Mouse (Mus musculus): ENCODE measurements around the gene Tmf1.

DNA sequence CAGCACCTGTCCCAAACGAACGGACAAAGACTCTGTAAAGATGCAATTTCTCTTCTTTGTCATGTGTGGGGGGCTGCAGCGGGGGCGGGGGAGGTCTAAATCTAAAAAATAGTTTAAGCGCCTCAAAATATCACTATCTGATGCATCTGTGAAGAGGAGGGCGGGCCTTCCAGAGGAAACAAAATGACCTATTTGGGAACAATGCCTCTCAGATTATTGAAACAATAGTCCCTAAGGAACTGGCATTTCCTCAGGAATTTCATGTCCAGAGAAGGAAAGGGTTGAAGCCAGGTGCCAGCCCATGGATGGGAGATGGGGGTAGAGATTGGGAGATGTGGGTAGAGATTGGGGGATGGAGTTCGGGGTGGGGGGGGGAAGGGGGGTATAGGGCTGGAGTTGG lies 37.1 kb downstream of the Tmf1 start:
- TF ChIP-seq ZMIZ1 (IDR thresholded peaks at IDR 0.05; ENCODE audit: low read depth, low read length) (no peak), EP300 (IDR thresholded peaks at IDR 0.05; ENCODE audit: low read depth in 1 of 2, low read length in 2 of 2) (no peak), ZKSCAN1 (IDR thresholded peaks at IDR 0.05; ENCODE audit: low read depth, low read length) (no peak), POLR2AphosphoS2 (IDR thresholded peaks at IDR 0.05; ENCODE audit: low read length) (no peak), CTCF (IDR thresholded peaks at IDR 0.05 in 2 of 3, conservative IDR thresholded peaks at IDR 0.05 in 1 of 3; ENCODE audit: control insufficient read depth in 1 of 3, insufficient read depth in 1 of 3, low read depth in 2 of 3, low read length in 3 of 3, poor library complexity in 1 of 3, severe bottlenecking in 1 of 3) (no peak), TAL1 (IDR thresholded peaks at IDR 0.05; ENCODE audit: low read length) (no peak), POLR2A (IDR thresholded peaks at IDR 0.05; ENCODE audit: control insufficient read depth in 1 of 2, insufficient read depth in 1 of 2, low read depth in 1 of 2, low read length in 2 of 2, poor library complexity in 1 of 2) (no peak), MEF2A (IDR thresholded peaks at IDR 0.05; ENCODE audit: extremely low read depth, insufficient replicate concordance, low read depth, low read length, poor library complexity, severe bottlenecking) (no peak), SMC3 (IDR thresholded peaks at IDR 0.05; ENCODE audit: low read depth, low read length) (no peak), CHD1 (IDR thresholded peaks at IDR 0.05; ENCODE audit: low read depth, low read length) (no peak), SIN3A (IDR thresholded peaks at IDR 0.05; ENCODE audit: low read length) (no peak), POLR2AphosphoS5 (IDR thresholded peaks at IDR 0.05; ENCODE audit: borderline replicate concordance, low read depth, low read length) (no peak), USF1 (IDR thresholded peaks at IDR 0.05; ENCODE audit: low read depth, low read length) (no peak)

Data from MEL (cell line).